Mouse (Mus musculus) hindbrain, embryonic 11.5 days (tissue): ENCODE data around the gene Agbl3. TPM values are rescaled to one million over a fixed set of nuclear protein-coding genes. Genes with fewer than 3 reads are reported as not detected.

Experiments
- polyA plus RNA-seq: library from polyadenylated mRNA; unstranded; fragments of >200 nt; fragmentation: Nextera tagmentation; extraction: Ambion mirVana; gene quantifications from 2 replicates; pipeline ENCODE4 v1.2.1, GENCODE M21; 2014

The Agbl3 gene
- polyA plus RNA-seq, 1 experiment from 2014 or later = 7.1 TPM

Other genes with a start within 250 kb of the Agbl3 start
- 140 and 171 TPM in 2 replicates for gene Cald1, start 181.9 kb upstream of the Agbl3 start, polyA plus RNA-seq
- 0.95 and 1.1 TPM in 2 replicates for gene Tmem140, start 82.7 kb downstream of the Agbl3 start, polyA plus RNA-seq
- gene Cyren, start 97.6 kb downstream of the Agbl3 start, polyA plus RNA-seq = 12.3 and 13.5 TPM in 2 replicates
- gene Wdr91, start 130.4 kb downstream of the Agbl3 start, polyA plus RNA-seq = 11.0 and 12.3 TPM in 2 replicates
- not detected in 2 replicates for gene Stra8, start 139.7 kb downstream of the Agbl3 start, polyA plus RNA-seq
- gene Slc23a4, start 208.0 kb downstream of the Agbl3 start, polyA plus RNA-seq = 0.46 and 0.49 TPM in 2 replicates